Mouse (Mus musculus) midbrain, embryonic 12.5 days (tissue): ENCODE results near the gene Pdzph1. TPM values are rescaled to one million over a fixed set of nuclear protein-coding genes. Genes with fewer than 3 reads are reported as not detected.

ENCODE experiments used
- ATAC-seq: fragments of 200-750 bp; cut with Nextera tagmentation; 2 replicates; pipeline ENCODE4 v1.8.0; 2017; ENCODE audit warnings: low read depth, moderate TSS enrichment, moderate library complexity; ENCODE audit not compliant: low FRiP score
- H3K27ac ChIP-seq: fragments of 300-500 bp; sonication (generic); replicated peaks from 2 replicates; pipeline ENCODE4 v1.5.1; 2016; ENCODE audit warnings: mild to moderate bottlenecking
- H3K27me3 ChIP-seq: fragments of 300-500 bp; sonication (generic); 2 replicates; pipeline ENCODE4 v1.6.1; 2016; ENCODE audit warnings: mild to moderate bottlenecking
- H3K36me3 ChIP-seq: fragments of 300-500 bp; sonication (generic); 2 replicates; pipeline ENCODE4 v1.6.1; 2016
- H3K4me1 ChIP-seq: fragments of 300-500 bp; sonication (generic); 2 replicates; pipeline ENCODE4 v1.6.1; 2016
- H3K4me2 ChIP-seq: fragments of 300-500 bp; sonication (generic); replicated peaks from 2 replicates; pipeline ENCODE4 v1.6.1; 2016; ENCODE audit warnings: mild to moderate bottlenecking, moderate library complexity
- H3K4me3 ChIP-seq: fragments of 300-500 bp; sonication (generic); 2 replicates; pipeline ENCODE4 v1.5.1; 2016; ENCODE audit warnings: mild to moderate bottlenecking
- H3K9ac ChIP-seq: fragments of 300-500 bp; sonication (generic); replicated peaks from 2 replicates; pipeline ENCODE4 v1.6.1; 2016; ENCODE audit warnings: mild to moderate bottlenecking, moderate library complexity
- H3K9me3 ChIP-seq: fragments of 300-500 bp; sonication (generic); 2 replicates; pipeline ENCODE4 v1.6.1; 2016; ENCODE audit warnings: mild to moderate bottlenecking
- WGBS: fragments of 180-500 bp; shearing (Covaris S2); methylation state at CpG from one replicate; pipeline ENCODE4 v1.1.7; 2016; 5-methylcytosine and 5-hydroxymethylcytosine counted together
- polyA plus RNA-seq: library from polyadenylated mRNA; unstranded; fragments of >200 nt; fragmentation: Nextera tagmentation; extraction: Ambion mirVana; gene quantifications from 2 replicates; pipeline ENCODE4 v1.2.1, GENCODE M21; 2016

The Pdzph1 gene
- polyA plus RNA-seq, 1 experiment from 2014 or later = 22.3 TPM

- no peak overlapping the region for H3K27ac ChIP-seq
- no peaks in the 10 kb centered on the region for H3K4me1 ChIP-seq
- H3K36me3 ChIP-seq = no peaks in the 10 kb centered on the region
- no peak overlapping the region for H3K9ac ChIP-seq
- H3K4me2 ChIP-seq = no peak overlapping the region
- WGBS = 86% methylated on average over 1 of the region's 1 CpGs
- ATAC-seq = no peak
- no peak overlapping the region for H3K4me3 ChIP-seq
- no peaks in the 10 kb centered on the region for H3K27me3 ChIP-seq
- no peaks in the 10 kb centered on the region for H3K9me3 ChIP-seq
Observed at GRCm38 (mm10) chr17:58957055-58957454, 34.1 kb downstream of the Pdzph1 start.

GRCm38 (mm10) chr17:58943015-58943822 lies 48.0 kb downstream of the Pdzph1 start:
- H3K36me3 ChIP-seq = no peaks in the 10 kb centered on the region
- H3K4me2 ChIP-seq = no peak overlapping the region
- H3K9me3 ChIP-seq = no peaks in the 10 kb centered on the region
- no peak overlapping the region for H3K27ac ChIP-seq
- 73% methylated on average over 10 of the region's 10 CpGs for WGBS
- H3K4me1 ChIP-seq = no peaks in the 10 kb centered on the region
- H3K4me3 ChIP-seq = no peak overlapping the region
- no peak for ATAC-seq
- no peak overlapping the region for H3K9ac ChIP-seq
- no peaks in the 10 kb centered on the region for H3K27me3 ChIP-seq

GRCm38 (mm10) chr17:58938598-58938997 lies 52.6 kb downstream of the Pdzph1 start:
- Histone ChIP-seq H3K27me3 (no peaks in the 10 kb centered on the region), H3K4me1 (peaks cover 7% of the 10 kb centered on the region; the same call in 1 of the 2 replicates), H3K9me3 (no peaks in the 10 kb centered on the region), H3K9ac (no peak overlapping the region), H3K4me3 (no peak overlapping the region), H3K36me3 (no peaks in the 10 kb centered on the region), H3K27ac (no peak overlapping the region), H3K4me2 (no peak overlapping the region)
- WGBS = 81% methylated on average over 1 of the region's 1 CpGs
- no peak for ATAC-seq

GRCm38 (mm10) chr17:58937533-58937932 lies 53.6 kb downstream of the Pdzph1 start:
- ATAC-seq = no peak

GRCm38 (mm10) chr17:58932983-58933280 lies 58.2 kb downstream of the Pdzph1 start:
- H3K4me2 ChIP-seq = peak overlapping the region; percentile 38
- H3K4me1 ChIP-seq = peaks cover 22% of the 10 kb centered on the region
- peak overlapping the region; percentile 83 for H3K27ac ChIP-seq
- no peaks in the 10 kb centered on the region for H3K27me3 ChIP-seq
- no peaks in the 10 kb centered on the region for H3K9me3 ChIP-seq
- H3K36me3 ChIP-seq = no peaks in the 10 kb centered on the region
- H3K4me3 ChIP-seq = no peak overlapping the region
- 5% methylated on average over 1 of the region's 1 CpGs for WGBS
- no peak; the same call in 1 of the 2 replicates for ATAC-seq
- H3K9ac ChIP-seq = no peak overlapping the region

More at GRCm38 (mm10) chr17:58937533-58937932, 53.6 kb downstream of the Pdzph1 start:
- peaks cover 12% of the 10 kb centered on the region for H3K4me1 ChIP-seq
- no peak overlapping the region for H3K4me3 ChIP-seq
- H3K9ac ChIP-seq = no peak overlapping the region
- H3K27ac ChIP-seq = no peak overlapping the region
- no peaks in the 10 kb centered on the region for H3K27me3 ChIP-seq
- 53% methylated on average over 4 of the region's 4 CpGs for WGBS
- H3K9me3 ChIP-seq = no peaks in the 10 kb centered on the region
- H3K36me3 ChIP-seq = no peaks in the 10 kb centered on the region
- no peak overlapping the region for H3K4me2 ChIP-seq

GRCm38 (mm10) chr17:58932279-58932982 lies 58.7 kb downstream of the Pdzph1 start:
- 5% methylated on average over 2 of the region's 2 CpGs for WGBS
- H3K4me3 ChIP-seq = no peak overlapping the region
- H3K4me2 ChIP-seq = peak overlapping the region; percentile 38
- H3K36me3 ChIP-seq = no peaks in the 10 kb centered on the region
- peak; percentile 90 for ATAC-seq
- H3K9me3 ChIP-seq = no peaks in the 10 kb centered on the region
- peak overlapping the region; percentile 83 for H3K27ac ChIP-seq
- H3K9ac ChIP-seq = no peak overlapping the region
- H3K4me1 ChIP-seq = peaks cover 17% of the 10 kb centered on the region
- H3K27me3 ChIP-seq = no peaks in the 10 kb centered on the region

GRCm38 (mm10) chr17:58924754-58925546 lies 66.2 kb downstream of the Pdzph1 start:
- Histone ChIP-seq H3K27me3 (no peaks in the 10 kb centered on the region), H3K36me3 (no peaks in the 10 kb centered on the region)
- ATAC-seq = no peak

GRCm38 (mm10) chr17:58923901-58924476 lies 67.2 kb downstream of the Pdzph1 start:
- ATAC-seq = peak; percentile 64; the same call in 1 of the 2 replicates

More at GRCm38 (mm10) chr17:58924754-58925546, 66.2 kb downstream of the Pdzph1 start:
- H3K4me2 ChIP-seq = no peak overlapping the region
- H3K9me3 ChIP-seq = no peaks in the 10 kb centered on the region
- no peak overlapping the region for H3K4me3 ChIP-seq
- no peak overlapping the region for H3K9ac ChIP-seq
- WGBS = 79% methylated on average over 10 of the region's 10 CpGs
- H3K4me1 ChIP-seq = peaks cover 6% of the 10 kb centered on the region; the same call in 1 of the 2 replicates
- no peak overlapping the region for H3K27ac ChIP-seq

GRCm38 (mm10) chr17:58923316-58923866 lies 67.8 kb downstream of the Pdzph1 start:
- peaks cover 13% of the 10 kb centered on the region for H3K4me1 ChIP-seq
- no peaks in the 10 kb centered on the region for H3K36me3 ChIP-seq
- H3K4me2 ChIP-seq = no peak overlapping the region
- no peaks in the 10 kb centered on the region for H3K9me3 ChIP-seq
- H3K27ac ChIP-seq = no peak overlapping the region; the same call in 1 of the 2 replicates
- no peak overlapping the region for H3K9ac ChIP-seq
- H3K4me3 ChIP-seq = no peak overlapping the region
- WGBS = 53% methylated on average over 7 of the region's 7 CpGs
- H3K27me3 ChIP-seq = no peaks in the 10 kb centered on the region
- ATAC-seq = peak; percentile 50; the same call in 1 of the 2 replicates

More at GRCm38 (mm10) chr17:58923901-58924476, 67.2 kb downstream of the Pdzph1 start:
- Histone ChIP-seq H3K4me3 (no peak overlapping the region), H3K27ac (no peak overlapping the region), H3K4me2 (no peak overlapping the region), H3K27me3 (no peaks in the 10 kb centered on the region), H3K9ac (no peak overlapping the region), H3K9me3 (no peaks in the 10 kb centered on the region), H3K4me1 (peaks cover 13% of the 10 kb centered on the region), H3K36me3 (no peaks in the 10 kb centered on the region)
- WGBS = 69% methylated on average over 11 of the region's 11 CpGs

GRCm38 (mm10) chr17:58922821-58923220 lies 68.4 kb downstream of the Pdzph1 start:
- H3K4me2 ChIP-seq = no peak overlapping the region
- no peaks in the 10 kb centered on the region for H3K36me3 ChIP-seq
- no peaks in the 10 kb centered on the region for H3K9me3 ChIP-seq
- WGBS = 94% methylated on average over 2 of the region's 2 CpGs
- H3K27me3 ChIP-seq = no peaks in the 10 kb centered on the region
- H3K4me1 ChIP-seq = peaks cover 13% of the 10 kb centered on the region
- no peak for ATAC-seq
- H3K4me3 ChIP-seq = no peak overlapping the region
- H3K27ac ChIP-seq = no peak overlapping the region
- H3K9ac ChIP-seq = no peak overlapping the region

GRCm38 (mm10) chr17:58919927-58920326 lies 71.2 kb downstream of the Pdzph1 start:
- WGBS = 46% methylated on average over 4 of the region's 4 CpGs
- no peak for ATAC-seq
- H3K9me3 ChIP-seq = no peaks in the 10 kb centered on the region
- no peak overlapping the region for H3K4me3 ChIP-seq
- no peaks in the 10 kb centered on the region for H3K27me3 ChIP-seq
- H3K4me2 ChIP-seq = no peak overlapping the region
- H3K4me1 ChIP-seq = peaks cover 13% of the 10 kb centered on the region
- H3K9ac ChIP-seq = 0 out of 2 replicates have a peak overlapping the region, but pooled peaks have one; percentile 4
- no peak overlapping the region for H3K27ac ChIP-seq
- H3K36me3 ChIP-seq = no peaks in the 10 kb centered on the region
